Mouse (Mus musculus) c-Kit-negative CD71-positive TER-119-positive erythroid progenitor cells, embryonic 14.5 days (primary cell): Measurements from ENCODE around the gene Hoxb5.

Source experiments
- DNase-seq: peaks from one replicate; pipeline ENCODE4 v3.0.0-alpha.2; 2013; ENCODE audit warnings: low read depth, low spot score

Gene Hoxb5

GRCm38 (mm10) chr11:96302381-96303150, 570 bp upstream of the Hoxb5 start:
- DNase-seq, result no peak

- DNase-seq, result no peak
Observed at GRCm38 (mm10) chr11:96304381-96305195, 1.5 kb downstream of the Hoxb5 start.

GRCm38 (mm10) chr11:96305505-96306182, 2.5 kb downstream of the Hoxb5 start:
- DNase-seq, result no peak

- DNase-seq, result no peak
Observed at GRCm38 (mm10) chr11:96306183-96306907, 3.2 kb downstream of the Hoxb5 start.

- DNase-seq, result no peak
Observed at GRCm38 (mm10) chr11:96306908-96307269, 3.8 kb downstream of the Hoxb5 start.

- no peak for DNase-seq
Observed at GRCm38 (mm10) chr11:96308763-96309162, 5.6 kb downstream of the Hoxb5 start.

- no peak for DNase-seq
Observed at GRCm38 (mm10) chr11:96309288-96309687, 6.2 kb downstream of the Hoxb5 start.

- no peak for DNase-seq
Observed at GRCm38 (mm10) chr11:96310183-96310938, 7.2 kb downstream of the Hoxb5 start.

- DNase-seq, result no peak
Observed at GRCm38 (mm10) chr11:96311097-96311496, 8.0 kb downstream of the Hoxb5 start.

- no peak for DNase-seq
Observed at GRCm38 (mm10) chr11:96311520-96312417, 8.6 kb downstream of the Hoxb5 start.

- no peak for DNase-seq
Observed at GRCm38 (mm10) chr11:96313134-96313533, 10.0 kb downstream of the Hoxb5 start.

- DNase-seq, result no peak
Observed at GRCm38 (mm10) chr11:96313806-96314428, 10.8 kb downstream of the Hoxb5 start.

- no peak for DNase-seq
Observed at GRCm38 (mm10) chr11:96314671-96315343, 11.7 kb downstream of the Hoxb5 start.

- DNase-seq, result no peak
Observed at GRCm38 (mm10) chr11:96315344-96315681, 12.2 kb downstream of the Hoxb5 start.

GRCm38 (mm10) chr11:96316696-96317607, 13.8 kb downstream of the Hoxb5 start:
- no peak for DNase-seq

- no peak for DNase-seq
Observed at GRCm38 (mm10) chr11:96317608-96318367, 14.7 kb downstream of the Hoxb5 start, which contains the start of gene Hoxb4. Gene Hoxb4, plus strand, starts transcription at chr11:96318267.
